Mouse (Mus musculus) heart, embryonic 10.5 days (tissue): ENCODE measurements around the gene Elavl1. TPM values are rescaled to one million over a fixed set of nuclear protein-coding genes. Genes with fewer than 3 reads are reported as not detected.

Experiments
- DNase-seq: peaks from one replicate; pipeline ENCODE4 v3.0.0-alpha.2; 2017; ENCODE audit warnings: low spot score
- H3K27ac ChIP-seq: fragments of 300-500 bp; sonication (generic); 2 replicates; pipeline ENCODE4 v1.5.1; 2016; ENCODE audit warnings: mild to moderate bottlenecking
- H3K27me3 ChIP-seq: fragments of 300-500 bp; sonication (generic); 2 replicates; pipeline ENCODE4 v1.6.1; 2016; ENCODE audit warnings: mild to moderate bottlenecking; ENCODE audit not compliant: poor library complexity, insufficient read depth, severe bottlenecking
- H3K36me3 ChIP-seq: fragments of 300-500 bp; sonication (generic); 2 replicates; pipeline ENCODE4 v1.6.1; 2016; ENCODE audit warnings: mild to moderate bottlenecking, moderate library complexity
- H3K4me1 ChIP-seq: fragments of 300-500 bp; sonication (generic); 2 replicates; pipeline ENCODE4 v1.6.1; 2016; ENCODE audit warnings: mild to moderate bottlenecking
- H3K4me3 ChIP-seq: fragments of 300-500 bp; sonication (generic); 2 replicates; pipeline ENCODE4 v1.5.1; 2016; ENCODE audit warnings: mild to moderate bottlenecking, moderate library complexity
- H3K9me3 ChIP-seq: fragments of 300-500 bp; sonication (generic); 2 replicates; pipeline ENCODE4 v1.6.1; 2016; ENCODE audit warnings: mild to moderate bottlenecking, moderate library complexity
- WGBS: fragments of 180-500 bp; shearing (Covaris S2); methylation state at CpG from one replicate; pipeline ENCODE4 v1.1.7; 2016; 5-methylcytosine and 5-hydroxymethylcytosine counted together
- polyA plus RNA-seq: library from polyadenylated mRNA; unstranded; fragments of >200 nt; fragmentation: Nextera tagmentation; extraction: Ambion mirVana; gene quantifications from 2 replicates; pipeline ENCODE4 v1.2.1, GENCODE M21; 2016

The Elavl1 gene
- polyA plus RNA-seq, 1 experiment from 2014 or later: 261 TPM

- Histone ChIP-seq H3K27me3 (no peaks in the 10 kb centered on the region), H3K27ac (peak overlapping the region; percentile 94), H3K9me3 (no peaks in the 10 kb centered on the region), H3K4me3 (peak overlapping the region; percentile 82), H3K4me1 (peaks cover 51% of the 10 kb centered on the region), H3K36me3 (peaks cover 42% of the 10 kb centered on the region)
- no peak for DNase-seq
- WGBS: 43% methylated on average over 8 of the region's 8 CpGs
These were observed 73.0 kb downstream of the Elavl1 start for GRCm38 (mm10) chr8:4252116-4252760.

GRCm38 (mm10) chr8:4250306-4250970, 74.8 kb downstream of the Elavl1 start:
- peaks cover 45% of the 10 kb centered on the region for H3K4me1 ChIP-seq
- no peaks in the 10 kb centered on the region for H3K27me3 ChIP-seq
- H3K36me3 ChIP-seq: peaks cover 42% of the 10 kb centered on the region
- peak; percentile 93 for DNase-seq
- peak overlapping the region; percentile 70; the same call in 1 of the 2 replicates for H3K27ac ChIP-seq
- WGBS: 30% methylated on average over 26 of the region's 26 CpGs
- 0 out of 2 replicates have a peak overlapping the region, but pooled peaks have one; percentile 8 for H3K4me3 ChIP-seq
- H3K9me3 ChIP-seq: no peaks in the 10 kb centered on the region

DNA sequence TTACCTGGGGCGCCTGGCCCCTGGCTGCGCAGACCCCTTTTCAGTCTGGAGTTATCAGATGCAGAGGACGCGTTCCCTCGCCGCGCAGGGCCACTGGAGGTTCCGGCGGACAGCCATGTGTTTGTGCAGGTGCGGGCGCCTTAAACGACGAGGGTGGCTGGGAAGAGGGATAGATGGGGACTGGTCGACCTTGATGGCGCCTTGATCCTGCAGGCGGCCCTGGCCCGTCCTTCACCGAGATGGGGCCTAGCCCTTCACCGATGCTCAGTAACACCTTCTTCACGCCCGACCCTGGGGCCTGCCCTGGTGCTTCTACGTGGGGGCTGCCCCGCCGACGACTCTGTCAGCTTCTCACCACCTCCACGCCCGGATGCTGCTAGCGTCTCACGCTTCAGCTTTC, 76.0 kb downstream of the Elavl1 start:
- H3K9me3 ChIP-seq: no peaks in the 10 kb centered on the region
- no peaks in the 10 kb centered on the region for H3K27me3 ChIP-seq
- H3K27ac ChIP-seq: peak overlapping the region; percentile 81
- peak; percentile 86 for DNase-seq
- 11% methylated on average over 29 of the region's 29 CpGs for WGBS
- H3K4me3 ChIP-seq: peak overlapping the region; percentile 45
- peaks cover 42% of the 10 kb centered on the region for H3K4me1 ChIP-seq
- H3K36me3 ChIP-seq: peaks cover 42% of the 10 kb centered on the region

DNA sequence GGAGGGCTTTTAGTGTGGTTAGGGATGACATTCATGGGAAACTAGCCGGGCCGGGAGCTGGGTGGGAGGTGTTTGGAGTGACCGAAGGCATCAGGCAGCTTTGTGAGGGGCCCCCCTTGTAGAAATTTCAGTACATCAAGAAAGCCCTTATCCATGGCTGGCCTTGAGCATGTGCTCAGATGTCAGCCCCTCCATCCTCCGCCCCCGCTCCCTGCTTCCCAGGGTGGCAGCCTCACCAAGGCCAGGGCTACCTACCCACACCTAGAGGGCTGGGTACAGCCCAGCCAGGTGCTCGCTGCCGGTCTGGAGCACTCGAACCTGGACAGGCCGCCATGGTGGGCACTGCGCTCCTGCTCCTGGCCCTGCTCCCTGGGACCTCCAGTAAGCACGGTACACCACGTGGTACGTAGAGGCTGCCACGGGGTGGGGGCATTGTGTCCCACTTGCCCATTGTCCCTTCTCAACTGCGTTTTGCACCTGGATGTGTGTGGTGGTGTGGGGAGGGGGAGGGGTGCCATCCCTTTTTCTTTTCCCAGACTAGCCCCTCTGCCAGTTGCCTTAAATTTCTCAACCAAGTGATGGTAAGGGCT, 77.2 kb downstream of the Elavl1 start, which contains the start of gene Tgfbr3l:
Gene Tgfbr3l, plus strand, starts transcription at position 264 of the 590 bp plus-strand sequence.
- H3K9me3 ChIP-seq: no peaks in the 10 kb centered on the region
- peaks cover 34% of the 10 kb centered on the region for H3K4me1 ChIP-seq
- no peaks in the 10 kb centered on the region for H3K27me3 ChIP-seq
- peaks cover 52% of the 10 kb centered on the region for H3K36me3 ChIP-seq
- WGBS: 86% methylated on average over 15 of the region's 15 CpGs
- H3K27ac ChIP-seq: peak within 1 kb of the TSS; percentile 81
- peak within 1 kb of the TSS; percentile 45 for H3K4me3 ChIP-seq
- no peak for DNase-seq

- H3K27ac ChIP-seq: no peak overlapping the region
- no peaks in the 10 kb centered on the region for H3K9me3 ChIP-seq
- peaks cover 27% of the 10 kb centered on the region for H3K4me1 ChIP-seq
- no peaks in the 10 kb centered on the region for H3K27me3 ChIP-seq
- no peak overlapping the region for H3K4me3 ChIP-seq
- WGBS: 86% methylated on average over 8 of the region's 8 CpGs
- H3K36me3 ChIP-seq: peaks cover 60% of the 10 kb centered on the region
- no peak for DNase-seq
These were observed 78.0 kb downstream of the Elavl1 start for GRCm38 (mm10) chr8:4247241-4247640.

DNA sequence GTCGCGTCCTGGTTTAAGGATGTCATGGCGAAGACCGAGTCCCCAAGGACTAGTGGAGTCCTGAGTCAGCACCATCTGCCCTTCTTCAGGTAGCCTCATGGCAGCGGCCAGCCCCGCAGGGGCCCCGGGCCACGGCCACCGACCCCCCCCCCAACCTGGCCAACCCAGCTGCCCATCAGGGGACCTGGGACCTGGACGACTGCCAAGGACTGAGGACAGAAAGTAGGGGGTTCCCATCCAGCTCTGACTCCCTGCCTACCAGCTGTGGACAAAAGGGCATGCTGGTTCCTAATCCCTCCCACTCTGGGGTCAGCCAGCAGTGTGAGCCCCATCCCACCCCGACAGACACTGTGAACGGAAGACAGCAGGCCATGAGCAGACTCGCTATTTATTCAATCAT, 79.5 kb downstream of the Elavl1 start:
- 86% methylated on average over 13 of the region's 13 CpGs for WGBS
- Histone ChIP-seq H3K27me3 (no peaks in the 10 kb centered on the region), H3K9me3 (no peaks in the 10 kb centered on the region), H3K27ac (no peak overlapping the region), H3K4me1 (peaks cover 29% of the 10 kb centered on the region), H3K36me3 (peaks cover 75% of the 10 kb centered on the region), H3K4me3 (no peak overlapping the region)
- no peak for DNase-seq

DNA sequence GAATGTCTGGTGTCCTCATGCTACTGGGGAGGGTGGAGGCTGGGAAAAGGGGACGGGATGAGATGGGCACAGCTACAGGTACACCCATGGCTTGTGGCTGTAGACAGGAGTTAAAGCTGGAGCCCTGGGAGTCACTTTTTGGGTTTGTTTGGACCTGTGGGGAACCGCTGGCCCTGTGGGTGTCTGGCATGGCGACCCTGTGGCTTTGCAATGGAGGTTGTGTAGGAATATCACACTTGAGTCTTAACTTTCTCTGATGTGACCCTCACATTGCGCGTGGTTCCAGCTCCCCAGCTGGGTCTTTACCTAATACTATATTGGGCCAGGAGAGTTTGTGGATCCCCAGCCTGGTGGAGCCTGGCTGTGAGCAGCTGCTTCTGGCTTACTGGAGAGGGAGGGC, 80.2 kb downstream of the Elavl1 start:
- H3K27me3 ChIP-seq: no peaks in the 10 kb centered on the region
- no peak overlapping the region for H3K27ac ChIP-seq
- no peaks in the 10 kb centered on the region for H3K9me3 ChIP-seq
- DNase-seq: no peak
- peaks cover 26% of the 10 kb centered on the region for H3K4me1 ChIP-seq
- H3K36me3 ChIP-seq: peaks cover 75% of the 10 kb centered on the region
- no peak overlapping the region for H3K4me3 ChIP-seq
- WGBS: 95% methylated on average over 5 of the region's 5 CpGs

GRCm38 (mm10) chr8:4239193-4239890, 85.9 kb downstream of the Elavl1 start:
- Histone ChIP-seq H3K9me3 (no peaks in the 10 kb centered on the region), H3K4me3 (peak overlapping the region; percentile 81), H3K27ac (peak overlapping the region; percentile 97), H3K36me3 (peaks cover 36% of the 10 kb centered on the region), H3K4me1 (peaks cover 21% of the 10 kb centered on the region), H3K27me3 (peaks cover 15% of the 10 kb centered on the region; the same call in 1 of the 2 replicates)
- DNase-seq: no peak
- WGBS: 13% methylated on average over 19 of the region's 19 CpGs

DNA sequence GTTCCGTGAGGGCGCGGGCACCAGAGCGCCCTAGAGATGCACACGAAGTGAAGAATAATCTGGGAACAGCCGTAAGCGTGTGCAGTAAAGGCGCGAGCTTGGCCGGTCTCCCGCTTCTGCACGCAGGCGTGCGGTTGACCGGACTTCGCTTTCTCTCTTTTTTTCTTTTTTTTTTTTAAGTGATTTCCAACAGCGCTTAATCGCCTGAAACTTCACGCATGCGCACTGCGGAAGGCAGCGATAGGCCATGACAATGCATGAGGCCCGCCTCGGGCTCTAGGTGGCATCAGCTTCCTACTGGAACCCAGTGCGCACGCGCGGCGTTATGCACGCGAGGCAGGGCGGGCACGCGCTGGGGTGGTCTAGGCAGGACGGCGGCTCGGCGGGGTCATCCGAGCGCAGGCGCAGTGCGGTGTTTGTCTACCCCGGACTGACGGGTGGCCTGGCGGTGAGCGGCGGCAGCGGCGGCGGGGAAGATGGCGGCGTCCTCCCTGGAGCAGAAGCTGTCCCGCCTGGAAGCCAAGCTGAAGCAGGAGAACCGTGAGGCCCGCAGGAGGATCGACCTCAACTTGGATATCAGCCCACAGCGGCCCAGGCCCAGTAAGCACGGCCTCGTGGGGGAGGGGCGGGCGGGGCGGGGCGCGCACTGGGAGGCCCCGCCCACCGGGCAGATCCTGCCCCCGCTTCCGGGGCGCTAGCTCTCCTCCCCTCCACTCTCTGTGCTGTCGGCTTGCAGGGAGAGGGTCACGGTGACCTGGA, 86.6 kb downstream of the Elavl1 start, which contains the start of the genes Map2k7 and Gm49320:
Gene Map2k7, plus strand, starts transcription at position 307 of the 759 bp plus-strand sequence.
Gene Gm49320, plus strand, starts transcription at position 432 of the 759 bp plus-strand sequence.
- DNase-seq: peak; percentile 99
- Histone ChIP-seq H3K27ac (peak within 1 kb of the TSS; percentile 97), H3K36me3 (peaks cover 29% of the 10 kb centered on the region), H3K27me3 (peaks cover 22% of the 10 kb centered on the region), H3K9me3 (no peaks in the 10 kb centered on the region), H3K4me1 (peaks cover 21% of the 10 kb centered on the region), H3K4me3 (peak within 1 kb of the TSS; percentile 81)
- under 1% methylated on average over 71 of the region's 71 CpGs for WGBS

GRCm38 (mm10) chr8:4237814-4238433, 87.3 kb downstream of the Elavl1 start:
- H3K9me3 ChIP-seq: no peaks in the 10 kb centered on the region
- DNase-seq: no peak
- H3K27me3 ChIP-seq: peaks cover 22% of the 10 kb centered on the region
- H3K27ac ChIP-seq: peak overlapping the region; percentile 97
- H3K36me3 ChIP-seq: peaks cover 22% of the 10 kb centered on the region
- H3K4me3 ChIP-seq: peak overlapping the region; percentile 81
- WGBS: 21% methylated on average over 15 of the region's 15 CpGs
- H3K4me1 ChIP-seq: peaks cover 21% of the 10 kb centered on the region
